Mouse (Mus musculus) ES-Bruce4 (cell line): ENCODE measurements around the gene Atxn1.

ENCODE experiments used
- CTCF ChIP-seq: IDR thresholded peaks from one replicate; pipeline ENCODE4 v1.8.1; 2011; ENCODE audit warnings: low read depth, low read length
- EP300 ChIP-seq: IDR thresholded peaks from 2 replicates; pipeline ENCODE4 v1.6.1; 2011; ENCODE audit warnings: low read depth, low read length; ENCODE audit not compliant: insufficient read depth

- TF ChIP-seq CTCF, result no peak
- no peak for TF ChIP-seq EP300
These were observed 49.8 kb downstream of the Atxn1 start for GRCm38 (mm10) chr13:45915026-45915425.
